Mouse (Mus musculus) lung, postnatal 0 days (tissue): ENCODE measurements at regions not wholly inside any gene's neighbourhood (a gene's known extent, or its start where the extent isn't known, plus 50 kb on each side); places are given as distances from the start of the nearest gene placed in this dataset.

Source experiments
- CTCF ChIP-seq: IDR thresholded peaks from 2 replicates; pipeline ENCODE4 v1.5.1; 2016; ENCODE audit warnings: antibody characterized with exemption, mild to moderate bottlenecking
- EP300 ChIP-seq: IDR thresholded peaks from 2 replicates; pipeline ENCODE4 v1.6.1; 2016; ENCODE audit warnings: antibody characterized with exemption, mild to moderate bottlenecking, control low read depth

- TF ChIP-seq CTCF = no peak
- no peak for TF ChIP-seq EP300
Measured at GRCm38 (mm10) chr4:64654157-64654556, 469.8 kb upstream of the Pappa start.
